Mouse (Mus musculus) left cerebral cortex, adult 2 months (tissue): ENCODE measurements around the gene Anapc4. TPM values are rescaled to one million over a fixed set of nuclear protein-coding genes. Genes with fewer than 3 reads are reported as not detected.

Experiments used
- DNase-seq, 2 experiments: peaks; one replicate each; pipeline ENCODE4 v3.0.0; 2021 to 2022; ENCODE audit warnings: low spot score in 2 of 2, mixed read lengths in 1 of 2; ENCODE audit errors: extremely low spot score in 1 of 2
- H3K27ac ChIP-seq: fragments of 200-600 bp; 2 replicates; pipeline ENCODE4 v1.8.1; 2022
- H3K4me3 ChIP-seq: fragments of 200-600 bp; 2 replicates; pipeline ENCODE4 v1.8.1; 2022
- CTCF ChIP-seq: fragments of 200-600 bp; IDR thresholded peaks from 2 replicates; pipeline ENCODE4 v1.8.1; 2022; ENCODE audit warnings: antibody characterized with exemption, mild to moderate bottlenecking, moderate library complexity
- intact Hi-C: fragments of 180-260 bp; cut with DNase I; formaldehyde crosslinking; loops from one replicate; pipeline ENCODE4 v1.15.1; 2025
- long read RNA-seq, 2 experiments: library from polyadenylated mRNA; stranded (forward); transcript quantifications; one replicate each; pipeline ENCODE4 v2.0.0; 2021; ENCODE audit warnings: borderline mapping rate in 2 of 2
- total RNA-seq, 2 experiments: library from RNA; stranded (reverse); gene quantifications; 2 replicates each; pipeline ENCODE4 v1.2.3; 2021

The Anapc4 gene
- total RNA-seq: 10 to 100 TPM; 69.3 to 71.6 TPM
- long read RNA-seq, experiment 1, transcript Anapc4-201 (28 exons, 3,854 nt): major isoform, 63 of 79 reads
- long read RNA-seq, experiment 1, partial matches to known transcripts: 3 of 79 reads
- long read RNA-seq, experiment 1, other reads (novel, unspliced or antisense): 13 of 79 reads
- long read RNA-seq, experiment 2, transcript Anapc4-201 (28 exons, 3,854 nt): major isoform, 38 of 51 reads
- long read RNA-seq, experiment 2, partial matches to known transcripts: 2 of 51 reads
- long read RNA-seq, experiment 2, other reads (novel, unspliced or antisense): 11 of 51 reads

- Histone ChIP-seq H3K4me3 (peak within 1 kb of the TSS; percentile 72), H3K27ac (peak within 1 kb of the TSS; percentile 94)
- no peak for TF ChIP-seq CTCF
- DNase-seq: peak; percentile 99 to 100
- intact Hi-C loops: no loop called here
Observed at GRCm38 (mm10) chr5:52833761-52834274, at the start of gene Anapc4. Anapc4 (plus strand) TSS chr5:52834012.

- no peak for TF ChIP-seq CTCF
- Histone ChIP-seq H3K4me3 (no peak overlapping the region), H3K27ac (no peak overlapping the region)
- intact Hi-C loops: no loop called here
- DNase-seq: no peak
Observed at GRCm38 (mm10) chr5:52786556-52787322, 47.1 kb upstream of the Anapc4 start.

GRCm38 (mm10) chr5:52793230-52793629, 40.6 kb upstream of the Anapc4 start:
- TF ChIP-seq CTCF: no peak
- no peak for DNase-seq
- Histone ChIP-seq H3K4me3 (no peak overlapping the region), H3K27ac (no peak overlapping the region)
- intact Hi-C loops: no loop called here

- H3K4me3 ChIP-seq: no peak overlapping the region
- no peak for DNase-seq
- no peak for TF ChIP-seq CTCF
- no peak overlapping the region for H3K27ac ChIP-seq
- intact Hi-C loops: no loop called here
Observed at GRCm38 (mm10) chr5:52794109-52794508, 39.7 kb upstream of the Anapc4 start.

- no peak overlapping the region for H3K27ac ChIP-seq
- DNase-seq: no peak
- no peak for TF ChIP-seq CTCF
- intact Hi-C loops: no loop called here
- H3K4me3 ChIP-seq: no peak overlapping the region
Observed at GRCm38 (mm10) chr5:52799274-52799985, 34.4 kb upstream of the Anapc4 start.

GRCm38 (mm10) chr5:52805801-52806200, 28.0 kb upstream of the Anapc4 start:
- H3K27ac ChIP-seq: no peak overlapping the region
- no peak for TF ChIP-seq CTCF
- no peak for DNase-seq
- H3K4me3 ChIP-seq: no peak overlapping the region
- intact Hi-C loops: no loop called here

- intact Hi-C loops: no loop called here
- no peak overlapping the region for H3K27ac ChIP-seq
- TF ChIP-seq CTCF: no peak
Observed at GRCm38 (mm10) chr5:52806349-52806748, 27.5 kb upstream of the Anapc4 start.

GRCm38 (mm10) chr5:52807030-52807429, 26.8 kb upstream of the Anapc4 start:
- Histone ChIP-seq H3K27ac (no peak overlapping the region), H3K4me3 (no peak overlapping the region)
- no peak for TF ChIP-seq CTCF
- intact Hi-C loops: no loop called here
- no peak for DNase-seq

More at GRCm38 (mm10) chr5:52806349-52806748, 27.5 kb upstream of the Anapc4 start:
- H3K4me3 ChIP-seq: no peak overlapping the region
- no peak for DNase-seq

GRCm38 (mm10) chr5:52810446-52810845, 23.4 kb upstream of the Anapc4 start:
- TF ChIP-seq CTCF: no peak
- Histone ChIP-seq H3K4me3 (no peak overlapping the region), H3K27ac (no peak overlapping the region)
- intact Hi-C loops: no loop called here
- DNase-seq: no peak

- Histone ChIP-seq H3K4me3 (no peak overlapping the region), H3K27ac (no peak overlapping the region)
- DNase-seq: no peak
- intact Hi-C loops: no loop called here
- TF ChIP-seq CTCF: no peak
Observed at GRCm38 (mm10) chr5:52811056-52811455, 22.8 kb upstream of the Anapc4 start.

GRCm38 (mm10) chr5:52812456-52812855, 21.4 kb upstream of the Anapc4 start:
- TF ChIP-seq CTCF: no peak
- peak in 1 of 2 experiments; percentile 29 for DNase-seq
- no peak overlapping the region for H3K4me3 ChIP-seq
- intact Hi-C loops: no loop called here
- H3K27ac ChIP-seq: no peak overlapping the region

GRCm38 (mm10) chr5:52813312-52813711, 20.5 kb upstream of the Anapc4 start:
- TF ChIP-seq CTCF: no peak
- Histone ChIP-seq H3K27ac (no peak overlapping the region), H3K4me3 (no peak overlapping the region)
- intact Hi-C loops: no loop called here
- DNase-seq: no peak
